Mouse (Mus musculus) ES-E14 (cell line): ENCODE measurements around the gene Sdhb. TPM values are rescaled to one million over a fixed set of nuclear protein-coding genes. Genes with fewer than 3 reads are reported as not detected.

Experiments
- DNase-seq: peaks from one replicate; pipeline ENCODE4 v3.0.0-alpha.2; 2013; ENCODE audit warnings: low read depth, low spot score
- H3K27ac ChIP-seq: 2 replicates; pipeline ENCODE4 v1.5.1; 2012; ENCODE audit warnings: low read depth, mild to moderate bottlenecking, low read length, moderate library complexity, mixed read lengths; ENCODE audit not compliant: poor library complexity, insufficient read depth, severe bottlenecking
- H3K36me3 ChIP-seq: 2 replicates; pipeline ENCODE4 v1.6.1; 2012; ENCODE audit warnings: mild to moderate bottlenecking, low read length, moderate library complexity, mixed read lengths; ENCODE audit not compliant: control insufficient read depth, poor library complexity, insufficient read depth, severe bottlenecking
- H3K4me1 ChIP-seq, 2 experiments: fragments of 150-350 bp in 1 of 2; sonication (generic) in 1 of 2; 2 replicates each; pipeline ENCODE4 v1.6.1; 2012; ENCODE audit warnings: low read length in 2 of 2, mild to moderate bottlenecking in 1 of 2, mixed read lengths in 1 of 2; ENCODE audit not compliant: control insufficient read depth in 2 of 2, insufficient read depth in 2 of 2, poor library complexity in 1 of 2
- H3K4me3 ChIP-seq, 2 experiments: fragments of 150-350 bp in 1 of 2; sonication (generic) in 1 of 2; 2 replicates each; pipeline ENCODE4 v1.5.1; 2012; ENCODE audit warnings: low read length in 2 of 2, low read depth in 1 of 2, mild to moderate bottlenecking in 1 of 2, mixed read lengths in 1 of 2; ENCODE audit not compliant: insufficient read depth in 1 of 2, poor library complexity in 1 of 2, severe bottlenecking in 1 of 2
- H3K9ac ChIP-seq: 2 replicates; pipeline ENCODE4 v1.6.1; 2012; ENCODE audit warnings: low read depth, mild to moderate bottlenecking, low read length, mixed read lengths; ENCODE audit not compliant: poor library complexity, insufficient read depth, severe bottlenecking
- H3K9me3 ChIP-seq: fragments of 150-350 bp; sonication (generic); 2 replicates; pipeline ENCODE4 v1.6.1; 2012; ENCODE audit warnings: low read depth, mild to moderate bottlenecking, low read length; ENCODE audit not compliant: control insufficient read depth, insufficient read depth
- CHD2 ChIP-seq: IDR thresholded peaks from 2 replicates; pipeline ENCODE4 v1.6.1; 2014; ENCODE audit warnings: mild to moderate bottlenecking, low read depth, low read length, inconsistent platforms
- HCFC1 ChIP-seq: IDR thresholded peaks from 2 replicates; pipeline ENCODE4 v1.6.1; 2012; ENCODE audit warnings: low read length, inconsistent platforms, borderline replicate concordance; ENCODE audit not compliant: insufficient read depth
- MAFK ChIP-seq: IDR thresholded peaks from 2 replicates; pipeline ENCODE4 v1.6.1; 2014; ENCODE audit warnings: mild to moderate bottlenecking, low read depth, low read length, inconsistent platforms; ENCODE audit not compliant: insufficient read depth
- ZC3H11A ChIP-seq: IDR thresholded peaks from 2 replicates; pipeline ENCODE4 v1.6.1; 2012; ENCODE audit warnings: low read depth, mild to moderate bottlenecking, inconsistent platforms, low read length, borderline replicate concordance
- ZNF384 ChIP-seq: IDR thresholded peaks from 2 replicates; pipeline ENCODE4 v1.6.1; 2012; ENCODE audit warnings: low read depth, low read length, inconsistent platforms
- in situ Hi-C, 2 experiments: fragments of 600-800 bp; cut with MboI; formaldehyde crosslinking; loops; one replicate each; pipeline ENCODE4 v1.15.1; 2025; ENCODE audit warnings: low sequenced_read_pairs in 2 of 2, inconsistent platforms in 1 of 2; ENCODE audit not compliant: unreplicated experiment in 2 of 2
- total RNA-seq: library from RNA; depleted of rRNA; stranded (reverse); fragments of 300-350 nt; gene quantifications from 2 replicates; pipeline ENCODE4 v1.2.3, GENCODE M21; 2012; rRNA removed

The Sdhb gene
- total RNA-seq, 1 experiment: 135 TPM

- H3K9me3 ChIP-seq: no peaks in the 10 kb centered on the region
- no peak overlapping the region for H3K9ac ChIP-seq
- in situ Hi-C loops: no loop called here
- DNase-seq: no peak
- H3K4me3 ChIP-seq: no peak overlapping the region
- H3K36me3 ChIP-seq: peaks cover 30% of the 10 kb centered on the region
- H3K27ac ChIP-seq: no peak overlapping the region
- TF ChIP-seq HCFC1: no peak
- H3K4me1 ChIP-seq: peaks cover 1 to 11% of the 10 kb centered on the region in 2 experiments; a peak in 2 of 4 replicates
Observed at GRCm38 (mm10) chr4:141024052-141024451, 63.0 kb downstream of the Sdhb start.

- Histone ChIP-seq H3K4me1 (peaks cover 1 to 11% of the 10 kb centered on the region in 2 experiments; a peak in 2 of 4 replicates), H3K9me3 (no peaks in the 10 kb centered on the region), H3K9ac (peak overlapping the region; percentile 55; the same call in 1 of the 2 replicates), H3K4me3 (peak overlapping the region; percentile 20 to 58; a peak in 3 of 4 replicates), H3K27ac (no peak overlapping the region), H3K36me3 (peaks cover 35% of the 10 kb centered on the region)
- in situ Hi-C loops: no loop called here
- TF ChIP-seq ZC3H11A: no peak
- TF ChIP-seq MAFK: no peak
- TF ChIP-seq ZNF384: no peak
- no peak for TF ChIP-seq CHD2
- TF ChIP-seq HCFC1: no peak
- DNase-seq: no peak
Observed at GRCm38 (mm10) chr4:141024992-141025391, 64.0 kb downstream of the Sdhb start.

Other genes with a start within 250 kb of the Sdhb start
- gene Padi6, start 218.6 kb upstream of the Sdhb start, total RNA-seq: 0.09 and 0.21 TPM in 2 replicates
- 1.7 and 2.1 TPM in 2 replicates for gene Padi4, start 187.0 kb upstream of the Sdhb start, total RNA-seq
- 1.2 and 1.6 TPM in 2 replicates for gene Padi3, start 150.6 kb upstream of the Sdhb start, total RNA-seq
- 0.09 and 0.16 TPM in 2 replicates for gene Padi1, start 115.4 kb upstream of the Sdhb start, total RNA-seq
- 0.94 and 1.7 TPM in 2 replicates for gene Padi2, start 54.9 kb upstream of the Sdhb start, total RNA-seq
- 31.1 and 48.9 TPM in 2 replicates for gene Atp13a2, start 25.7 kb downstream of the Sdhb start, total RNA-seq
- gene Mfap2, start 49.2 kb downstream of the Sdhb start, total RNA-seq: 1.4 and 1.5 TPM in 2 replicates
- 15.2 and 33.2 TPM in 2 replicates for gene Crocc, start 99.3 kb downstream of the Sdhb start, total RNA-seq
- 28.3 and 36.3 TPM in 2 replicates for gene Necap2, start 117.2 kb downstream of the Sdhb start, total RNA-seq
- 0.21 and 0.27 TPM in 2 replicates for gene Spata21, start 127.1 kb downstream of the Sdhb start, total RNA-seq
- gene Szrd1, start 178.6 kb downstream of the Sdhb start, total RNA-seq: 46.2 and 64.6 TPM in 2 replicates
- 14.0 and 14.5 TPM in 2 replicates for gene Fbxo42, start 186.7 kb downstream of the Sdhb start, total RNA-seq